Mouse (Mus musculus) E14TG2a.4 (cell line): Measurements from ENCODE around the gene Arhgap30.

Source experiments
- CTCF ChIP-seq: conservative IDR thresholded peaks from 2 replicates; pipeline ENCODE4 v1.5.1; 2014; ENCODE audit warnings: low read length
- NANOG ChIP-seq: IDR thresholded peaks from 2 replicates; pipeline ENCODE4 v1.6.1; 2014; ENCODE audit warnings: borderline replicate concordance, low read length, mixed read lengths

- TF ChIP-seq CTCF (no peak), NANOG (no peak)
These were observed 49.4 kb downstream of the Arhgap30 start for GRCm38 (mm10) chr1:171438014-171438670.
